In genomic region chr3:146327537-146328255, GRCm38 (mm10) we compare ENCODE assay signal across 8 mouse cellular contexts.
DNase-seq lines count a peak whose midpoint lies in the region; ATAC-seq and TF ChIP-seq lines count a peak whose summit lies in the region.

No protein-coding gene starts in this region.

- peak; percentile 94 for ATAC-seq in Patski
- ATAC-seq in hindbrain, embryonic 14.5 days (ENCODE audit: low FRiP score), result peak; percentile 91

- peak; percentile 90 for DNase-seq in Patski (ENCODE audit: low read depth, low spot score)
- peak; percentile 60 for DNase-seq in cerebellum, adult 8-10 months
- peak; percentile 89 for DNase-seq in forelimb bud, embryonic 11.5 days (ENCODE audit: low read depth, low spot score)
- DNase-seq in hindbrain, embryonic 14.5 days (ENCODE audit: low spot score), result peak; percentile 93
- peak; percentile 62 for DNase-seq in layer of hippocampus, postnatal 25 days (ENCODE audit: extremely low spot score in 1 of 2, low spot score in 1 of 2)
- peak; percentile 72 for DNase-seq in lung, postnatal 14 days
- DNase-seq in ovary, postnatal 36 days (ENCODE audit: low spot score), result peak; percentile 72
- DNase-seq in urinary bladder, adult 2 months (ENCODE audit: low spot score), result peak; percentile 28

- H3K36me3 ChIP-seq in hindbrain, embryonic 14.5 days (replicated peaks; ENCODE audit: control insufficient read depth, insufficient read depth), result no peaks in the 10 kb centered on the region

- in situ Hi-C loops in Patski (cut with MboI; ENCODE audit: low pct_unique_long_range_greater_than_20kb), result loop anchor here (5.0 kb wide), 2 partner anchors 145 to 620 kb away; no protein-coding TSS in a partner anchor

- POLR2A ChIA-PET in Patski (lab: Charles Lee), result no interaction called here

- H3K9ac ChIP-seq in hindbrain, embryonic 14.5 days, result peak overlapping the region; percentile 60

- WGBS in hindbrain, embryonic 14.5 days, result 1% methylated on average over 13 of the region's 13 CpGs

- peaks cover 17% of the 10 kb centered on the region for H3K4me1 ChIP-seq in hindbrain, embryonic 14.5 days (replicated peaks; ENCODE audit: control insufficient read depth, insufficient read depth, low read length)

- H3K9me3 ChIP-seq in hindbrain, embryonic 14.5 days (ENCODE audit: control insufficient read depth, low read length), result no peaks in the 10 kb centered on the region

- H3K4me2 ChIP-seq in hindbrain, embryonic 14.5 days (replicated peaks), result peak overlapping the region; percentile 55

- peak overlapping the region; percentile 89 for H3K27ac ChIP-seq in hindbrain, embryonic 14.5 days

- TF ChIP-seq CTCF in Patski (IDR thresholded peaks at IDR 0.05), result peak; percentile 96

- H3K4me3 ChIP-seq in hindbrain, embryonic 14.5 days (replicated peaks; ENCODE audit: low read length), result peak overlapping the region; percentile 19; the same call in 1 of the 2 replicates

- no peaks in the 10 kb centered on the region for H3K27me3 ChIP-seq in Patski
- H3K27me3 ChIP-seq in hindbrain, embryonic 14.5 days (ENCODE audit: control insufficient read depth, insufficient read depth, low read length), result no peaks in the 10 kb centered on the region

- CTCF ChIA-PET in Patski (lab: Charles Lee), result interaction anchor here (0.5 to 6.8 kb wide), 41 partner anchors 8 to 633 kb away, joined by 3 to 107 read pairs (median 4); no protein-coding TSS in a partner anchor

Comparison
In these comparisons a context has a peak if more than half of its experiments do, and no peak if none do; other contexts are left out.
1. Peak in every context shown above with its lines: DNase-seq, ATAC-seq, H3K4me3 ChIP-seq and H3K27ac ChIP-seq.
2. DNase-seq: peak in every context shown above with its lines; median percentile 93 in hindbrain, embryonic 14.5 days; 90 in Patski; 89 in forelimb bud, embryonic 11.5 days; 72 in lung, postnatal 14 days; 72 in ovary, postnatal 36 days; 62 in layer of hippocampus, postnatal 25 days; 60 in cerebellum, adult 8-10 months; 28 in urinary bladder, adult 2 months.